In the genomic region with DNA sequence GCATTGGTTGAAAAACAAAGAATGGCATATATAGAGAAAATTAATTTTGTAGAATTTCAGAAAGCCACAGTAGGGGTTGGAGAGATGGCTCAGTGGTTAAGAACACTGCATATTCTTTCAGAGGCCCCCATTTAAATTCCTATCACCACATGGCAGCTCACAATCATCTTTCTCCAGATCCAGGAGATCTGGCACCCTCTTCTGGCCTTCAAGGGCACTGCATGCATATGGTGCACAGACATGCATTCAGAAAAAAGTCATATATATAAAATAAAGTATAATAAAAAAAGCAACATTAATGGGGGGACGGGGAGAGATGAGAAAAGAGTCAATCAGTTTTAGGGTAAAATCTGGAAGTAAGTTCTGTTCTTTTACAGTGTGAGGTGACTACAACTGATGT, we compare ENCODE assay signal across 16 mouse cellular contexts. TPM values are rescaled to one million over a fixed set of nuclear protein-coding genes. Genes with fewer than 3 reads are reported as not detected.
DNase-seq lines count a peak whose midpoint lies in the region; ATAC-seq and TF ChIP-seq lines count a peak whose summit lies in the region.
"Had no signal": no experiment of that assay in that cellular context is flagged by ENCODE, and none has a peak within 500 bp of the region (broad histone marks: within the 10 kb centered on the region; RNA-seq: fewer than 3 reads in every experiment).

No protein-coding gene starts in this region.

- no peaks in the 10 kb centered on the region for H3K4me1 ChIP-seq in spleen, adult 2 months (ENCODE audit: control insufficient read depth, insufficient read depth, insufficient read length)
- H3K4me1 ChIP-seq: forebrain, embryonic 12.5 days; limb, embryonic 13.5 days had no signal

- intact Hi-C loops in gastrocnemius, adult 2 months (cut with DNase I): loop anchor here (2.0 to 5.0 kb wide), 4 partner anchors 83 to 171 kb away; partner anchors contain the start of gene Megf9

- H3K27me3 ChIP-seq in spleen, adult 2 months (ENCODE audit: control insufficient read depth, insufficient read depth, low read length): no peaks in the 10 kb centered on the region
- H3K27me3 ChIP-seq: forebrain, embryonic 12.5 days; limb, embryonic 13.5 days had no signal

- no peak for TF ChIP-seq POLR2A in spleen, adult 2 months (IDR thresholded peaks at IDR 0.05; ENCODE audit: low read depth, low read length)

- ATAC-seq in cerebellum, adult (ENCODE audit: insufficient number of reproducible peaks, low FRiP score, low TSS enrichment): no peak

- 90% methylated on average over 1 of the region's 1 CpGs for WGBS in spleen, adult 2 months

- TF ChIP-seq CTCF in gastrocnemius, adult 2 months (IDR thresholded peaks at IDR 0.05): peak; percentile 44; the same call in 1 of the 2 replicates
- TF ChIP-seq CTCF in spleen, adult 2 months (IDR thresholded peaks at IDR 0.05; ENCODE audit: extremely low read depth, insufficient read depth, insufficient read length, insufficient replicate concordance): peak; percentile 2; the same call in 1 of the 2 replicates

- DNase-seq in gastrocnemius, adult 2 months: no peak
- no peak for DNase-seq in gastrocnemius, adult 18-20 months (ENCODE audit: low spot score)
- DNase-seq in spleen, adult 2 months (ENCODE audit: low read depth in 1 of 2, low spot score in 2 of 2): no peak
- DNase-seq in spleen, postnatal 36 days (ENCODE audit: low spot score in 2 of 2): no peak
- DNase-seq in ZHBTc4 (ENCODE audit: low read depth, low spot score): peak; percentile 35
- peak; percentile 12 for DNase-seq in thymus, postnatal 25 days
- DNase-seq in cerebellum, adult 9-11 months: no peak
- DNase-seq: adrenal gland, adult 8-10 months; cerebellum, adult 8-10 months; gastrocnemius, postnatal 25 days; heart, postnatal 10 days; kidney, adult 18-20 months; layer of hippocampus, adult 9-11 months had no signal

- H3K4me3 ChIP-seq in gastrocnemius, adult 2 months: no peak overlapping the region
- no peak overlapping the region for H3K4me3 ChIP-seq in spleen, adult 2 months (ENCODE audit: extremely low read depth, insufficient read depth, insufficient read length)
- H3K4me3 ChIP-seq: forebrain, embryonic 12.5 days; limb, embryonic 13.5 days had no signal

- H3K27ac ChIP-seq in gastrocnemius, adult 2 months: no peak overlapping the region
- H3K27ac ChIP-seq in spleen, adult 2 months (ENCODE audit: insufficient read depth, low read length): no peak overlapping the region
- H3K27ac ChIP-seq: forebrain, embryonic 12.5 days; limb, embryonic 13.5 days had no signal

- no peaks in the 10 kb centered on the region for H3K36me3 ChIP-seq in spleen, adult 2 months (ENCODE audit: control insufficient read depth, insufficient read depth, low read length)
- H3K36me3 ChIP-seq: forebrain, embryonic 12.5 days had no signal

RNA-seq across cellular contexts. Expression of gene Cdk5rap2, which starts 39.4 kb away (rescaled TPM):
- total RNA-seq in gastrocnemius, adult 2 months (2021): 1 to 10 TPM; 7.2 to 7.6 TPM
- total RNA-seq in gastrocnemius, adult 18-20 months (2021): 1 to 10 TPM; 7.0 to 7.4 TPM
- polyA plus RNA-seq in spleen, adult 2 months (2012; rRNA removed): 25.0 and 25.7 TPM in 2 replicates

Comparison
In these comparisons a context has a peak if more than half of its experiments do, and no peak if none do; other contexts are left out.
1. DNase-seq: peak in ZHBTc4 (single experiment) and thymus, postnatal 25 days (single experiment); none in gastrocnemius, adult 2 months (single experiment), gastrocnemius, adult 18-20 months (single experiment), spleen, adult 2 months (0 of 2), spleen, postnatal 36 days (0 of 2) and cerebellum, adult 9-11 months (single experiment).